Mouse (Mus musculus) inflammation-experienced regulatory T-cells (primary cell): ENCODE results near the gene Gna15. TPM values are rescaled to one million over a fixed set of nuclear protein-coding genes. Genes with fewer than 3 reads are reported as not detected.

Source experiments
- polyA plus RNA-seq, 2 experiments: library from polyadenylated mRNA; unstranded; fragments of 100-300 nt; shearing (Covaris generic); gene quantifications; one replicate each; pipeline ENCODE4 v1.2.1; 2017

Gene Gna15
- polyA plus RNA-seq: 10 to 100 TPM; 29.0 to 32.4 TPM

DNA sequence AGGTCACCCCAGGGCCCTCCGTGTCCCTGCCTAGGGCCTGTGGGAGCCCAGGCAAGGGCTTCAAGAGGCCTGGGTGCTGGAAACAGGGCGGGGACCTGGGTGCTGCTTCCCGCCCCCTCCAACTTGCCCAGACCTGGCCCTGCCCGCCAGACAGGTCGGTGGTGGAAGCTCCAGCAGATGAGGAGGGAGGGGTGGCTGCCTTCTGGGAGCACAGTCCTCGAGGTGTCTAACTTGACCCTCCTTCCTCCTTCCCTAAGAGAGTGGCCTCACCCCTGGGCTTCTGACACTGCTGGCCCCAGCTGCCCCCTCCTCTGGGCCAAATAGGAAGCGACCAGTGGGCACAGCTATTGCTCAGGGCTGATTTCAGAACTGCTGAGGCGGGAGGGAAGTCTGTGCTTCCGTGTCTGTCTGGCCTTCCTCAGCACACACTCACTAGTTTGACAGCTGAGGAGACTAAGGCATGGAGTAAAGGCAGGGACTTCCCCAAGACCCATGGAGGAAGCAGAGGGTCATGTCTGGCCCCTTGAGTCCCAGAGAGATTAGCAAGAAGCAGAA lies at the start of gene Gna15:
Gene Gna15 (minus strand): TSS at position 175 of the 555 bp plus-strand sequence.

DNA sequence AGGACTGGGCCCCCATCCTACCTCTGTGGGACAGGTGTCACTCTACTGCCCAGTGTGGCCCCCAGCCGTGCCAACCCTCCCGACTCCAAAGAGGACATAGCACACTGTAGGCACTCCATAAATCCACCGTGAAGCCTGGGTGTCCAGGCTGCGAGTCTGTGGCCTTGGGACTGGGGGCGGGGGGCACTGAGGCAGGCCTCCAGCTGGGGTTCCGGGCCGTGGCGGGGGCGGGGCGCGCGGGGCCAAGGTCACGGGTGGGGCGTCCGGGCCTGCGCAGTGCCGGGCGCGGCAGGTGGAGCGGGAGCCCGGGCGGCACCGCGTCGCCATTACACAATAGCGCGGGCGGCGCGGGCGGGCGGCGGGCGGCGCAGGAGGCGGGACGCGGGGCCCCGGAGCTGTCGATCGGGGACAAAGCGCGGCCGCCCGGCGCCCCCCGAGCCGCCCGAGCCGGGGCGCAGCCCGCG lies 35.2 kb upstream of the Gna15 start, which contains the start of gene Aes:
Gene Aes (plus strand): TSS at position 326 of the 464 bp plus-strand sequence.

DNA sequence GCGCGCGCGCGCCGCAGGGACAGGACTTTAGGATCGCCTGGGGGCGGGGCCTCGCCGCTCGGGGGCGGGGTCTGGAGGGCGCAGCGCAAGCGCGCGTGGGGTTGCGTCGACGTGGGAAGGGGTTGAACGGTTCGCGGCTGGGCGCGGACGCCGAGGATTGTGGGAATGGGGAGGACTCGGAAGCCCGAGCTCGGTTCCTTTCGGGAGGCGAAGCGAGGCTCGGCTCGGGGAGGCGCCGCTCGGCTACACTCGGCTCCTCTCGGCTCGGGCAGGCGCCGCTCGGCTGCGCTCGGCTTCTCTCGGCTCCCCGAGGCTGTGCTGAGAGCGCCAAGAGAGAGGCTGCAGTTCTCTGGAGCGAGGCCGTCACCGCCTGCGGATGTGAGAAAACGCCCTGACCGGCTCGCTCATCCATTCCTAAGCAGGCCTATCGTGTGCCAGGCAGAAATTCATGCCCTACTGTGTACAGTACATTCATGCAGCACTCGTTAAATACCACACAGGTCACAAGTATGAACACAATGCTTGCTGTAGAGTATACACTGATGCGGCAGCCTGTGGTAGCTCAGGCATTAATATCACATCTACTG lies 21.2 kb upstream of the Gna15 start, which contains the start of gene Gna11:
Gene Gna11 (minus strand): TSS at position 30 of the 587 bp plus-strand sequence.

GRCm38 (mm10) chr10:81500032-81500431 lies 24.0 kb downstream of the Gna15 start, which contains the start of gene S1pr4:
Gene S1pr4 (minus strand): TSS chr10:81500132.

GRCm38 (mm10) chr10:81496264-81496901 lies 27.6 kb downstream of the Gna15 start, which contains the start of gene Ncln:
Gene Ncln (minus strand): TSS chr10:81496392.

DNA sequence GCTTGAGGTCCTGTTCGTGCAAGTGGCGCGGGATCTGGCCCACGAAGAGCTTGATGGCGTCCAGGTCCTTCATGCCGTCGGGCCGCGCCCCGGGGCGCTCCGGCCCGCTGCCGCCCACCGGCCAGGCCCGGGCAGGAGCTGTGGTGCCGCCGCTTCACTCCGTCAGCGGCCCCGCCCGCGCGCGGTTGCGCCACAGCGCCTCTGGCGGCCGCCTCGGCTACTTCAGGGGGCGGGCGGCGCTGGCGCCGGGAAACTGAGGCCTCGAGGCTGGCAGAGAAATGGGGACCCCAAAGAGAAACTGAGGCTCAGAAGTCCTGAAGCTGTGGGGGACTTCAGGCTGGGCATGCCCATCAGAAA lies 41.5 kb downstream of the Gna15 start, which contains the start of gene Celf5:
Gene Celf5 (minus strand): TSS at position 177 of the 357 bp plus-strand sequence.

DNA sequence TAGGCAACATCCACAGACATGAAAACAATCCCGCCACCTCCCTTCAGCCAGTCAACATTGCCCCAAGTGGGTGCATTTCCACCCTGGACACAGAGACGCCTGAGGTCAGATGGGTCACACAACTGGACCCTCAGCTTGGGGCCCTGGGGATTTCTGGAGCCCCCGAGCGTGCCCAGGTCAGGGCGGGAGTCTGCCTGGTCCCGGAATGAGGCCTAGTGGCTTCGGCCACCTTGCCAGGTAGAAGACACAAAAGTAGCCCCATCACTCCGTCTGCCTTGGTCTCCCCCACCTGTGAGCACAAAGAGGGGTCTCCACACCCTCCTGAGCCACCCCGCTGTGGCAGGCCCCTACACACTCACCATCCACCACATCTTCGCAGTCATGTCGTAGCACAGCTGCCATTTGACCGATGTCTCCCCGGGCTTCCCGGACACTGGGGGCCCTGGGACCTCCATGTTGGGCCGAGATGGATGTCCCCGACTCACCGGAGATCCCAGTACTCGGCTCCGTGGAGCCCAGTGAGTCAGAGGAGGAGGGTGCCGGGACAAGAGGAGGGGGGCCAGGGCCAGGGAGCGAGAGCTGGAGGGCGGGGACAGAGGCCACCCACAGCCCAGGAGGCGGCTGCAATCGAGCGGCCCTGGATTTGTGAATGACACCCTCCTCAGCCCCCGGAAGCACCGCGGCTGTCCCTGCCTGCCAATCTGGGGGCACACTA lies 68.7 kb downstream of the Gna15 start, which contains the start of gene Nfic:
Gene Nfic (minus strand): TSS at position 455 of the 715 bp plus-strand sequence.

Other genes with a start within 250 kb of the Gna15 start
- 10 to 100 TPM; 19.3 to 24.9 TPM for gene Tjp3, start 232.6 kb downstream of the Gna15 start, polyA plus RNA-seq
- 10 to 100 TPM; 83.6 to 95.1 TPM for gene Pip5k1c, start 231.3 kb downstream of the Gna15 start, polyA plus RNA-seq
- gene Cactin, start 203.1 kb downstream of the Gna15 start, polyA plus RNA-seq: 10 to 100 TPM; 61.4 to 82.7 TPM
- 10 to 100 TPM; 63.1 to 66.4 TPM for gene Tbxa2r, start 195.5 kb downstream of the Gna15 start, polyA plus RNA-seq
- under 1 TPM in 1 of 2 experiments, not detected in 1; 0.49 TPM for gene Gipc3, start 181.0 kb downstream of the Gna15 start, polyA plus RNA-seq
- gene Hmg20b, start 173.7 kb downstream of the Gna15 start, polyA plus RNA-seq: 10 to 100 TPM; 35.3 to 47.8 TPM
- gene Mfsd12, start 166.7 kb downstream of the Gna15 start, polyA plus RNA-seq: 1 to 10 TPM; 4.9 to 7.1 TPM
- 1 to 10 TPM; 1.7 to 4.3 TPM for gene 4930404N11Rik, start 158.4 kb downstream of the Gna15 start, polyA plus RNA-seq
- 10 to 100 TPM; 62.2 to 65.0 TPM for gene Fzr1, start 145.7 kb downstream of the Gna15 start, polyA plus RNA-seq
- 10 to 100 TPM; 30.8 to 32.1 TPM for gene Dohh, start 139.8 kb downstream of the Gna15 start, polyA plus RNA-seq
- gene Gm48551, start 139.8 kb downstream of the Gna15 start, polyA plus RNA-seq: 1 to 10 TPM; 2.6 to 5.0 TPM
- 1 to 10 TPM in 1 of 2 experiments, under 1 TPM in 1; 0.57 to 1.1 TPM for gene Gm48552, start 135.2 kb downstream of the Gna15 start, polyA plus RNA-seq
- 1 to 10 TPM in 1 of 2 experiments, not detected in 1; 5.5 TPM for gene Smim24, start 131.2 kb downstream of the Gna15 start, polyA plus RNA-seq
- 10 to 100 TPM; 20.7 to 22.4 TPM for gene Nfic, start 68.6 kb downstream of the Gna15 start, polyA plus RNA-seq
- under 1 TPM; 0.24 to 0.31 TPM for gene Celf5, start 41.5 kb downstream of the Gna15 start, polyA plus RNA-seq
- gene Ncln, start 27.8 kb downstream of the Gna15 start, polyA plus RNA-seq: 100 to 1,000 TPM in 1 of 2 experiments, 10 to 100 TPM in 1; 98.8 to 103 TPM
- gene S1pr4, start 24.1 kb downstream of the Gna15 start, polyA plus RNA-seq: 10 to 100 TPM; 59.0 to 73.6 TPM
- 10 to 100 TPM; 15.9 to 26.6 TPM for gene Gna11, start 21.0 kb upstream of the Gna15 start, polyA plus RNA-seq
- 1,000 to 10,000 TPM; 1,037 to 1,181 TPM for gene Aes, start 35.3 kb upstream of the Gna15 start, polyA plus RNA-seq
- gene Tle2, start 50.3 kb upstream of the Gna15 start, polyA plus RNA-seq: 1 to 10 TPM; 2.8 to 5.1 TPM
- 1 to 10 TPM in 1 of 2 experiments, not detected in 1; 2.2 TPM for gene Tle6, start 76.8 kb upstream of the Gna15 start, polyA plus RNA-seq
- 1 to 10 TPM; 2.1 to 3.2 TPM for gene BC025920, start 82.0 kb upstream of the Gna15 start, polyA plus RNA-seq
- 10 to 100 TPM; 12.8 to 18.1 TPM for gene Sirt6, start 103.6 kb upstream of the Gna15 start, polyA plus RNA-seq
- gene Ankrd24, start 104.3 kb upstream of the Gna15 start, polyA plus RNA-seq: 1 to 10 TPM; 2.6 to 4.3 TPM
- 1 to 10 TPM; 7.6 to 9.3 TPM for gene Gm10778, start 124.8 kb upstream of the Gna15 start, polyA plus RNA-seq
- 10 to 100 TPM; 22.9 to 26.1 TPM for gene Zfp433, start 180.6 kb upstream of the Gna15 start, polyA plus RNA-seq
- gene Gm3055, start 246.9 kb upstream of the Gna15 start, polyA plus RNA-seq: 10 to 100 TPM; 11.2 to 13.5 TPM